Mouse (Mus musculus) frontal cortex, adult 2 months (tissue): Measurements from ENCODE around the gene Fance. TPM values are rescaled to one million over a fixed set of nuclear protein-coding genes. Genes with fewer than 3 reads are reported as not detected.
A peak's percentile ranks its signal among the peaks of the same experiment; 100 is the strongest.

Source experiments
- DNase-seq, 2 experiments: peaks; one replicate each; pipeline ENCODE4 v3.0.0; 2022; ENCODE audit warnings: low spot score in 1 of 2; ENCODE audit errors: extremely low spot score in 1 of 2
- polyA plus RNA-seq: library from polyadenylated mRNA; depleted of rRNA; stranded (reverse); fragments of >200 nt; gene quantifications from 2 replicates; pipeline ENCODE4 v1.2.3, GENCODE M21; 2012; rRNA removed

The Fance gene
- polyA plus RNA-seq, 1 experiment = 16.9 TPM

DNA sequence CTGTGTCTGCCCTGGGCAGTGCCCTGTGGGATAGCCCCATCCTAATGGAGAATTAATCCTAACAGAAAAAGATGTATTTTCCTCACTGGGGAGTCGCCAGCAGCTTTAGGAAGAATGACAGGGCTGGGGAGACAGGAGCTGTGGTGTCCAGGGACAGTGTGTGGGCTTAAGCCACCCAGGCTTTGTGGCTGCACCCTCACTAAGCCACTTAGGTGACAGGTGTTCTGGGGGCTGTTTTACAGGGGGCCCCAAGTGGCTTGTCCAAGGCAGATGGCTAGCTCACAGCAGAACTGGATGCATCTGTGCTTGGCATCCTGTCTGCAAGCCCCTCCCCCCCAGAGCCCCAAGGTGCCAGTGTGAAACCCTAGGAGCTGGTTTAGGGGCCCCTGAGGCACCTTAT is 58.6 kb downstream of the Fance start:
- no peak for DNase-seq

DNA sequence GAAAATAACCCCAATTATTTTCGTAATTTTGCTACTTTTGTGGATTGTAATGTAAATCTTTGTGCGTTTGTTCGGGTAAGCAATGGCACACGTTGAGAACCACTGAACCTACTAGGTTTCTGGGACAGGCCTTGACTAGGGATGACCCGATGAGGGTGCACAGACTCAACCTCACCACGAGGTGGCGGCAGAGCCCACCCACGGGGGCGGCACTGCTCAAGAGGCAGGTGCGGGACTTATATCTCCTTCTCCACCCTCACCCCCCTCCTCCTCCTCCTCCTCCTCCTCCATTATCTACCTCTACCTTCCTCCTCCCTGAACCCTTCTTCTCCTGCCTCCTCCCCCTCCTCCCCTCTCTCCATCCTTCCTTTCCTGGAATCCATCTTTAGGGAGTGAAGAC is 60.5 kb downstream of the Fance start:
- peak in 1 of 2 experiments; percentile 22 for DNase-seq

DNA sequence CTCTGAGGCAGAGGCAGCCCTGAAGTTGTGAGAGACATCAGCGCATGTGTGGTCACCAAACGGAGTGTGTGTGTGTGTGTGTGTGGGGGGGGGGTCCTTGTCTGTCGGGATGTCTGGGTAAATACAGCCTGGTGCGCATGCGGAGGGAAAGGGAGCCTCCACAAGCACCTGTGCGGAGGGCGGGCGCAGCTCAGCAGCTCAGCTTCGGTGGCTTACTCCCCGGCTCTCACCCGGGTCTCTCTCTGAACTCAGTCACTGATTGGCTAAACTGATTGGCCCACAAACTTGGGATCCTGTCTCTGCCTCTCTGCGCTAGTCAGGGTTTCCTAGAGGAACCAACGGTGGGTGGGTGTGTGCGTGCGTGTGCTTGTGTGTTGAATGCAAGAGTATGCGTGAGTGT is 61.2 kb downstream of the Fance start:
- no peak for DNase-seq

DNA sequence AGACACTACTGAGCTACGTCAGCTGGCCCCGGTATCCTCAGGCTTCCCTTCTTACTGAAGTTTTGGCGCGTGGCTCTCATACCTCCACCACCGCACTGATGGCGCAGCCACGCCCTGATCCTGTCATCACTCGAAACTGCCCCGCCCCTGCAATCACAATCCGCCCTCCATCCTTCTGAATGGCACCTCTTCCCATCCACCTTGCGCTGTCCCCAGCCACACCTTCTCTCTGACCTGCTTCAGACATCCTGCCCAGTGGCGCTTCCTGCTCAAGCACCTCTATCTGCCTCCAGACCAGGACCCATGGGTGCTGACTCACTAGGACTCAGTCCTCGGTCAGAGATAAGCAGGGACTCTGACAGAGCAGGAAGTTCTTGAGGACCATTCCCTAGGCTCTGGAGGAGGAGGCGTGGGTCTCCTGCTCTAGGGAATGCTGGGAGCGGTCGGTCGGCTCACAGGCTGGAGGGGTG is 62.3 kb downstream of the Fance start:
- no peak for DNase-seq

Other genes with a start within 250 kb of the Fance start
- 0.55 and 1.0 TPM in 2 replicates for gene Tcp11, start 232.9 kb upstream of the Fance start, polyA plus RNA-seq
- 2.5 TPM in 2 replicates for gene Scube3, start 171.4 kb upstream of the Fance start, polyA plus RNA-seq
- 135 and 144 TPM in 2 replicates for gene Zfp523, start 136.4 kb upstream of the Fance start, polyA plus RNA-seq
- gene Def6, start 105.7 kb upstream of the Fance start, polyA plus RNA-seq = 5.6 and 5.9 TPM in 2 replicates
- 21.2 and 22.9 TPM in 2 replicates for gene Ppard, start 80.8 kb upstream of the Fance start, polyA plus RNA-seq
- gene Rpl10a, start 15.0 kb downstream of the Fance start, polyA plus RNA-seq = 771 and 790 TPM in 2 replicates
- gene Tead3, start 37.3 kb downstream of the Fance start, polyA plus RNA-seq = 2.5 and 2.9 TPM in 2 replicates
- gene Tulp1, start 51.7 kb downstream of the Fance start, polyA plus RNA-seq = 0.19 TPM in 1 of 2 replicates, not detected in the other
- gene Fkbp5, start 204.0 kb downstream of the Fance start, polyA plus RNA-seq = 16.3 and 18.9 TPM in 2 replicates
- gene Armc12, start 217.3 kb downstream of the Fance start, polyA plus RNA-seq = not detected in 2 replicates
- gene Clpsl2, start 235.9 kb downstream of the Fance start, polyA plus RNA-seq = not detected in 2 replicates
- gene Clps, start 247.2 kb downstream of the Fance start, polyA plus RNA-seq = 0.18 TPM in 1 of 2 replicates, not detected in the other